Mouse (Mus musculus): ENCODE measurements around the gene Polr2h.
A peak's percentile ranks its signal among the peaks of the same experiment; 100 is the strongest.

Polr2h gene

DNA sequence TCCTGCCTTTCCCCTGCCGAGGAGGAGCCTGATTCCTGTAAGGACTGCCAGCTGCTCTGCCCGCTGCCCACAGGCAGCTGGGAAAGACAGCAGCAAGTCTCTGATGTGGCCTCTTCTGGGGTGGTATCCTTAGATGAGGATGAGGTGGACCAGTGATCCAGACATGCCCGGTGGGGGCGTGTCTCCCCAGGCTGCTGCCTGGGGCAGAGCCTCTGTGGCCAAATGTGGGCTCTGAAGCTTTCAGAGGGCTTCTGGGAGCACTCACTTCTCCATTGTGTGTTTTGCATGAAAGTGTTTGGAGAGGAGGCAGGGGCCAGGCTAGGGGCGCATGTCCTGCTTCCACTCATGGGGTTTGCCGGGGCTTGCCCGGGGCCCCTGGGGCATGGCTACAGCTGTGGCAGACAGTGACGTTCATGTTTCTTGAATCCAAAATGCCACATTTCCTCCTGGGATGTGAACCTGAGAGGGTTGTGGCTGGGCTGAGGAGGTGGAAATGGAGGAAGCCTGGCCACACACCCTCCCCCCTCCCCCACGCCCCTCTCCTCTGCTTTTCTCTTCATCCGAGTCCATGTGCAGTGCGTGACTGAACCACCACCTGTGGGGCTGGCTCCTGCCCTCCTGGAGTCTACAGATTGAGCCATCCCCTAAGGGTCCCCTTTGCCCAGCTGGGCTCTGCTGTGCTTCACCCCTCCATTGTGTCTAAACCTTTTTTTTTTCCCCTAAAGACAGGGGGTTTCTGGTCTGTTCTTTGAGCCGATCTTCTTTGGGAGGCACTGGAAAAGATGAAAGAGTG lies 15.5 kb upstream of the Polr2h start:
- DNase-seq (ENCODE audit: low spot score in 2 of 2) = no peak

DNA sequence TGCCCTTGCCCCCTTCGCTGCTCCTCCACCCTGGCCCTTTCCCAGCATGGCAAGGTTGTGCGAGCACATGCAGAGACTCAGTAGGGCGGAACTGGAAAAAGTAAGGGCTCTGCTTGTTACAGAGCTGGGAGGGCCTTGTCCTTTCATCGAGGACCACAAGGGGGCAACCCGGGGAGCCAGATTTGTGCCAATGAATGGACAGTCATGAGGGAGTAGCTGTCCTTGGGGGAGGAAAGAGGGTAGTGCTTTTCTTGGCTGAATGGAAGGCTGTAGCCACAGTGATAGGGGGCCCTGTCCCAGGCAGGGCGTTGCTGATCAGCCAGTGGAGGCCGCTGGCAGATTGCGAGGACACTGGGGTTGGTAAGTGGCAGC lies 15.0 kb upstream of the Polr2h start:
- no peak for DNase-seq (ENCODE audit: low spot score in 2 of 2)

DNA sequence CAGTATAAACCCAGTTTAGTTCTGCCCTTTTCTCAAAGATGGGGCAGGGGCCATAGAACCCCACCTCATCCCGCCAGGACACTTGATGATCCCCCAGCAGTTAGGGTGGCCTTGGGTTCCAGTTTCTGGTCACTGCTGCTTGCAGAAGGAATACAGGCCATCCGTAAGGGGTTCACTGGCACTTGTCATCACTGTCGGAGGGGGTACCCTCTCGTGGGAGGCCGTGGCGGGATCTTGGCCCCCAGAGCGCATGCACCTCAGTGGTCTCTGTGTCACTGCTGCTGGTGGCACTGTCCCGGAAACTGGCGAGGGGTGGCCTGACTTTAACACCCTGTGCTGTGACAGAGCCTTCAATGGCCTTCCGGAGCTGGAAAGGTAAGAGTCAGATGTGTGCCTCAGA lies 14.4 kb upstream of the Polr2h start:
- no peak for DNase-seq (ENCODE audit: low spot score in 2 of 2)

DNA sequence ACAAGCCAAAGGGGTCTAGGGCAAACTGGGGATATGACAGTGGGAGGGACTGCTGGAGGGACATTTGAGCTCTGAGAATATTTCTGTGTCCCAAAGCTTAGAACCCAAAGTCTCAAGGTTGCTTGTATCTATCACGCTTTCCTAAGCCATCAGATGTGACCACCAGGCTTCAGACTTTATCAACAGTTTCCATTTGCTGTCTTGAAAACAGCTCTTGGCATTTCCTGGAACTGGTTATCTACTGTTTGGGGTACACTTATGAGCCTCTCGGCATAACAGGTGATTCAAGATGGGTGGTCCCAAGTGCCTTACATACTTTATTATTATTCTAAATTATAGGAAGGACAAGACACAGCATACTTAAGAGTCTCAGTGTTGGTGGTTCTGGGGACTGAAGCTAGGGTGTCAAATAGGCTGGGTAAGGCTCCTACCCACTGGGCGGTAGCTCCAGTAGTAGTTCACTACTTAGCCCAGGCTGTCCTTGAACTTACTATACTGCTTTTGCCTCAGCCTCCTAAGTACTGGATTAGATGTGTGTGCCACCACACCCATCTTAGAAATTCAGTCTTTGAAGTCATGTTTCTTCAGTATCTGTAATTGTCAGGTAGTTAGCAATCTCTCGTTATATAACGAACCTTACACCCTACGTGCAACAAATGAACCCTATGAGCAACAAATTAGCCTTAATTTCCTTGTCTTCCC lies 13.6 kb upstream of the Polr2h start:
- no peak for DNase-seq (ENCODE audit: low spot score in 2 of 2)

DNA sequence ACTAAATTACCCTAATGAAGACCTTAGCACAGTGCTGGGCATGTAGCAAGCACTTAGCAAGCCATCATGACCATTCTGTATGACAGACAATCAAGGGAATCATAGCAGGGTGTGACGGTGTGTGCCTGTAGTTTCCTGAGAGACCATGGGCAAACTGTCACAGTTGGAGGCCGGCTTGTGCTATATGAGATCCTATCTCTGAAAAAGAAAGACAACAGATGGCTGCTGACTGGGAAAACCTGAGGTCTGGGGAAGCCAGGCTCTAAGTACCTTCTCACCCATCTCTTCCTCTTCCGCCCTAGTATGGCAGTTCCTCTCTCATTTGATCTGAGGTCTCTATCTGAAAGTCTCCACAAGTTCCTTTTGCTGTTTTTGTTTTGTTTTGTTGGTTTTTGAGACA lies 11.7 kb upstream of the Polr2h start:
- DNase-seq (ENCODE audit: low spot score in 2 of 2) = no peak

DNA sequence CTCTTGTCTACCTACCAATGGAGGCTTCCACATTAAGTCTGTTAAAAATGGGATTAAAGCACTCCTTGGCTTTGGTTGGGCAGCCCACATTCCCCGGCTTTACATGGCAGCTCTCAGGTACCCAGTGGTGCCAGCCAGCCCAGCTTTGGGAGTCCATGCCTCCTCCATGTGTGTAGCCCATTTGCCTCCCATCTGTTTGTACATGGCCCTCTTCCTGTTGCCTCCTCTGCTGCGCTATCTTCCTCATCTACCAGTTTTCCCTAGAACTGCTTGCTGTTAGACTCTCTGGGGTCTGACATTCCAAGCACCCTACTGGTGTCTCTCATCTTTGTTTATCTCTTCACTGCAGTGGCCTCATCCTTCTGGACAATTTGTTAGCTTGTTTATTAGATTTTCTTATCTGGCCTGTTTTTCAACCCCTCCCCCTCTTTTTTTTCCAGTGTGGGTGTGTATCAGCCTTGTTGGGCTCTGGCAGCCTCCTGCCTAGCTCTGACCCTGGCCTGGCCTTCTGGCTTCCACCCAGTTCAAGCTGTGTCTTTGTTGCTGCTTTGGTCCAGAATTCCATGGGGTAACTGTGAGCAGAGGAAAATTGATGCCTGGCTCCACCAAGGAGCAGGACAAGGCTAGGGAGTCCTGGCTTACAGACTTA lies 10.9 kb upstream of the Polr2h start:
- no peak for DNase-seq (ENCODE audit: low spot score in 2 of 2)

DNA sequence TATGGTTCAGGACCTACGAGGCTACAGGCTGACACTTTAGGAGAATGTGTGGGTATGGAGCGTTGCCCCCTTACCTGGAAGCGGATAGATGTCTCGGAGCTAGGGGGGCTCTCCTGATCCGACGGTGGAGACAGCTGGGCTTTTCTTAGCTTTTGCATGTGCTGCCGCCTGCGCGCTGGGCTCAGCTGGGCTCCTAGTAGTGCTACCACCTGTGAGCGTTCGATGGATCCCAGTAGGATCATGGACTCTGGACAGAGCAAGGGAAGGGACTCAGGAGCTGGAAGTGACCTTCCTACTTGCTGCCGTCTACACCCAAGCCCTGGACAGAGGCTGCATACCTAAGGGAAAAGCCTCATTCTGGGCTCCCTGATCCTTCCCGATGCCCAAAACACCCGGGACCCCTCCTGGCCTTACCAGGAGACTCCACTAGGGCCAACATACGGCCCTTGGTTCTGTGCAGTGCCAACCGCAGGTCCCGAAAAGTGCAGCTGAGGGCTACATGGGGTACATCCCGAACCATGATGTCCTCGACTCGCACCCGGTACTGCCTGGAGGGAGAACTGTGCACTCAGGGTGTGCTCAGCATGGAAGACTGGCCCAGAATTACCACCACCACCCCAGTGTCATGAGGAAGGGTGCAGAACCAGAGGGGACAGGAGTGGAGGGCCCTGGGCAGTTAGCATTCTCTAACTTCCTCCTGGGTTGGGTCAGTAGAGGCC lies 9.1 kb upstream of the Polr2h start:
- DNase-seq (ENCODE audit: low spot score in 2 of 2) = no peak

DNA sequence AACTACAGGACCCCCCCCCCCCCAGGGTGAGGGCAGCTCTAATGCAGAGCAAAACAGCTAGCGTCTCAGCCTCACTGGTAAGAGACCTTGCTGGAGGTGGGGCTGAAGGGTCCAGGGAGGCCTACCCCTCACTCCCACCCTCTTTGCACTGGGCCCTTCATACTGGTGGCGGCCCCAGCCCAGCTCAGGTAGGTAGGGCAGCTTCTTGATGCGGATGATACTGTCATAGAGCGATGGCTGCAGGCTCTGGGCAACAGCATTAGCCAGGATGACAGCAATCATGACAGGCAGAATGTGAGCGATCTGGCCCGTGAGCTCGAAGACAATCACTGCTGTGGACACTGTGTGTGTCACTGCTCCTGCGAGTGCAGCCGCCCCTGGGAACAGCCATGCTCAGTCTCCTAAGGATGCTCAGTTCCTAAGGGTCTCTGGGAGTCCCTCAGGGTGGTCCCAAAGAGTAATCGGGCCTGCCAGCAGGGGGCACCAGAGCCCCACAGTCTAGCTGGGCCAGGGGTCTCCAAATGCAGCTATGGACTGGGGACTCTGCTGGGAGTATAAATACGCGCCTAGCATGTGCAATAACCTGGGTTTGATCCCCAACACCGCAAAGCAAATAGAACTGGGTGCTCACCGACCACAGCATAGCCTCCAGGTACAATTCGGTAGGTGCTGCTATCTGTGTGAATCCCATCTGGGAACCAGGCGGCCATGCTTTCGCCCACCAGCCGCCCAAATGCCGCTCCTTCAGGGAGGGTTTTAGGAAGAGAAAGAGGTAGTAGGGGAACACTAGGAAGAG lies 8.3 kb upstream of the Polr2h start:
- DNase-seq (ENCODE audit: low spot score in 2 of 2) = no peak

DNA sequence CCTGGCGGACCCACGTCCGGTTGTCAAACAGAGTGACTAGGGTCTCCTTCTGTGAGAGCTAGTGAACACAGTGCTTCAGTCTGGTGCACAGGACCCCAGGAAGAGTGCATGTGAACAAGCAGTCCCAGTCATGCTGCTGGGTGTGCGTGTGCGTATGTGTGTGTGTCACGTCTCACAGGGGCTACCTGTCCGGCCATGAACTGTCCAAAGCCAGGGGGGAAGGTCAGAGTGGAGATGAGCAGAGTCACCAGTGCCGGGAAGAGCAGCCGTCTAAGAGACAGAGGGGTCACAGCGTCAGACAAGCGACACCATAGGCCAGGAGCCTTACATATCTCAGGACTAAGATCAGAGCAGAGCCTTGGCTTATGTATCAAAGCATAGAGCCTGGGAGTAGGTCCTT lies 7.1 kb upstream of the Polr2h start:
- DNase-seq (ENCODE audit: low spot score in 2 of 2) = no peak

DNA sequence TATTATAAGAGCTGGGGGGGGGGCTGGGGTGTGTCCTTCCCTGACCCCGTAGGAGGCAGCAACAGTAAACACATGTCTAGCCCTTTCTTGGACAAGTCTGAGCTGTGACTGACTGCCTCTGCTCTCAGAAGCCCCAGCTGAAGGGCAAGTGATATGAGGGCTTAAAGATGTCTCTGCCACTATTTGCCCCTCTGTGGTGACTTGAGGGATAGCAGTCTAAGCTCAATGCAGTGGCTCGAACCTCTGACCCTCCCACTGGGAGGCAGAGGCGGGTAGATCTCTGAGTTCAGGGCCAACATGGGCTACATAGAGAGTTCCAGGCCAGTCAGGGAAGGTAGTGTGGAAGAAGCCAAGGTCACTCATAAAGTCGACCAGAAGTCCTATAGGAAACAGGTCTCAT lies 6.7 kb upstream of the Polr2h start:
- no peak for DNase-seq (ENCODE audit: low spot score in 2 of 2)

DNA sequence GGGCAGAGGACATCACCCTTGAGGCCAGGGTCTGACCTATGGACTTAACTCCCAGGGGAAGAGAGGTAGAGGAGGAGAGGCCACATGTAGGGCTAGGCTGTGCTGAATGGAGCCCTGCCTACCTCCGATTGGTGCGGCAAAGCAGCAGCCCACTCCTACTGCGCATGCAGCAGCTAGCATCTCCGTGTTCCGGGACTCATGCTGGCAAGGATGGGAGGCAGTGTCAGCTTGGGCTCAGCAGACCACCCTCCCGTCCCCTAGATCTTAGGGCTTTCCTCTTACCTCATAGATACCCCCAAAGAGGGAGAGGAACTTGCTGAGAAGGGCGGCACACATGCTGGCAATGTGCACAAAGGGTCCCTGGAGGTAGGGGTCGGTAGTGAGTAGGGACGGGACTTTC lies 5.3 kb upstream of the Polr2h start:
- no peak for DNase-seq (ENCODE audit: low spot score in 2 of 2)

DNA sequence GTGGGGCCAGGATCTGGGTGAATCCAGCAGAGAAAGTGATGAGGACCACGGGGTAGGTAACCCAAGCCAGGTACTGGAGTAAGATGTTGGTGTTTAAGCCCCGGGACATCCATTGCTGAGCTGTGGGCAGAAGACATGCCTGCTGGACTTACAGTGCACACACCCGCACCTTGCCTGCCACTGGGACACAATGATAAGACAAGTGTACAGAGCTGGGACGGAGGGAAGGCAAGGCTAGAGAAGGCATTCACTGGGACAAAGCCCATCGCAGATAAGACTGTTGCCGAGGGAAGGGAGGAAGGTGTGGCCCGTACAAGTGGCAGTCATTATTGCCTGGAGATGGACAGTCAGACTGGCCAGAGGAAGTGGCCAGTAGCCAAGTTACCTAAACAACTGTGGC lies 4.6 kb upstream of the Polr2h start:
- no peak for DNase-seq (ENCODE audit: low spot score in 2 of 2)

DNA sequence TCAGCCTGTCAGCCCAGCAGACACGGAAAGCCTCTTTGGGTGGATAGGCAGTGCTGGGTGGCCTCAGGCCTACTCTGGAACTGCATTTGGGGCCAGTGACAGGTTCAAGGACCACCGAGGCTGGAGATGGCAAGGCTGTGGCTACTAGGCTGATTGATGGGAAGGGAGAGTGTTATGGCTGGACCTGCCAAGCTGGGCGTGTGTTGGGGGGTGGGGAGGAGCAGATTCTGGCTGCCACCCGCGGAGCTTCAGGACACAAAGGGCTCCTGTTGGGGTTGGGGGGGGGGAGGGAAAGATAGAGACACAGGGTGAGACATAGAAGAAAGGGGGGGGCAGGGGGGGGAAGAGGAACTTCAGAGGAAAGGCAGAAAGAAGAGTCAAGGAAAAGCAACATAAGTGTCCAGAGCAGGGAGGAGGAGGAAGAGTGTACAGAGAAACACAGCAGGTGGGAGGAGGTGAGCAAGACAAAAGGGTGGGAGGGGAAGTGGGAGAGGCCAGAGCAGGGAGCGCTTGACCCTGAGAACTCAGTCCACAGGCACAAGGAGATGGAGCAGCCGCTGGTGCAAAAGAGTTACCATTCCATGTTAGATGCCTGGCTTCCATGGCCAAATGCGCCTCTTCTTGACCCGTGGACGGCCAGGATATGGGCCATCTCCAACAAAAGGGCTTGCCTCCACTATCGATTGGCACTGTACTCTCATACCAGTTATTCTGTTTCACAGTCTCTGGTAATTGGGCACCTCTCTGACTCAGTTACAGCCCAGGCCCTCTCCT lies 3.0 kb upstream of the Polr2h start:
- no peak for DNase-seq (ENCODE audit: low spot score in 2 of 2)

DNA sequence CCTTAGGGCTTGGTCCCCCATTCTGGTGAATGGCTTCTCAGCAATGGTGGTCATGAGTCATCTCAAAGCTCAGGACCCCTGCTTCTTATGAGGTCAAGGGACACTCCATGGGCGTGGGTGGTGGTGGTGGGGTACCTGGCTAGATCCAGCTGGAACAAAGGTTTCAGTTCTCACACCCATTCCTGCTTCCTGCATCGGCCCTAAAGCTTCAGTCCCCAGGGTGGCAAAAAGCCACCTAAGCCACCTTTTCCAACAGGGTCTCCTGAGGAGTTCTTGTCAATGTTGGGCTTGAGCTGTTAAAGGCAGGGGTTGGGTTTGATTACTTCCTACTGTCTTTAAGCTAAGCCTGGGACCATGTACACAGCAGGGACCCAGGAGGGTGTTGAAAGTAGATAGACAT lies 2.3 kb upstream of the Polr2h start:
- no peak for DNase-seq (ENCODE audit: low spot score in 2 of 2)

DNA sequence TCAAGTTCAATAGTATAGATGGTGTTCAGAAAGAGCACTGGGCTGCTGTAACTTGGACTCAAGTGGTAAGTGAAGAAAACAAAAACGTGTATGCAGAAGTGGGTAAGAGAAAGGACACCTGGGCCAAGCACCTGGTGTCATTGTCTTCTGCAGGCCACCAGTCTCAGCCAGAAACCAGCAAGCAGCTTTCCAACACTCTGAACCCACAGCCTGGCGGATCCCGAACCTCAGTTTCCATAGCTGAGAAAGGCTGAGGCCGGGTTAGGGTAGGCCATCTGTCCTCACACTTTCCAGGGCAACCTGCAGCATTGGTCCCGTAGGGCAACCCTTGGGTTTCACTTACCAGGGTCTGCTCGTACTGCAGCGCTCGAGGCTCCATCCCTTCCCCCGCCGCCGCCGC lies 1.9 kb upstream of the Polr2h start:
- DNase-seq (ENCODE audit: low spot score in 2 of 2) = no peak

DNA sequence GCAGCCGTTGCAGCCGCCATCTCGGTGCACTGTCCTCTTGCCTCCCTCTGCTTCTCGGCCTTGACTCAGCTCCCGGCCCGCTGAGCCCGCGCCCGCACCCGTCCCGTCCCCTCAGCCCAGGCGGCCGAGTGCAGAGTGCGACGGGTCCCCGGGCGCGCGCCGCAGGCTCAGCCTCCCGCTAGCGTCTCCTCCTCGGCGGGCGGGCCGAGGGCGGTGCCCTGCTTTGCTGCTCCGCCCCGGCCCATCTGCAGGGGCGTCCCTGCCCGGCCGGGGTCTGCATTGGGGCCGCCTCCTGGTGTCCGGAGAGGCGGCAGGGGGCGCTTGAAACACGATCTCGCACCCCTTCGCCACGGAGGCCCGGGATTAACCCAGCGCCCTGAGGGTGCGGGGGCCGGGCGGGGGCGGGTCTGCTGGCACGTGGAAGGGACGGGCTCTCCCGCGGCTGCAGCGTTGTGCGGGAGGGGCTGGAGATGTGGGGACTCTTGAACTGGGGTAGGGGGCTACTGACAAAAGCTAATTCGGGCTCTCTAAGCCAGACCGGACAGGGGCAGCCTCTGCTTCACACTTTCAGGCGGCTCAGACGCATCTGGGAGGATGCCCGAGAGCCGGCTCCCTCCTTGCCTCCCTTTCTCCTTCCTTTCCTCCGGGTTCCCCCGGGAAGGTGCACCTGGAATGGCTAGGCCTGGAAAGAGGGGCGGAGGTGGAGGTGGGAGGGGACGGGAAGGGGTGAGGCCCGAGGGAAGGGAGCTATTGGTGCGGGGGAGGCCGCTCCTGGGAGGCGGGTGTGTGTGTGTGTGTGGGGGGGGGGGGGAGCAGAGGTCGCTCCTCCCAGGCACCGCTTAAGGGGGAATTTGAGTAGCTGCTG lies 1.3 kb upstream of the Polr2h start:
- peak; percentile 66 to 76 for DNase-seq (ENCODE audit: low spot score in 2 of 2)

DNA sequence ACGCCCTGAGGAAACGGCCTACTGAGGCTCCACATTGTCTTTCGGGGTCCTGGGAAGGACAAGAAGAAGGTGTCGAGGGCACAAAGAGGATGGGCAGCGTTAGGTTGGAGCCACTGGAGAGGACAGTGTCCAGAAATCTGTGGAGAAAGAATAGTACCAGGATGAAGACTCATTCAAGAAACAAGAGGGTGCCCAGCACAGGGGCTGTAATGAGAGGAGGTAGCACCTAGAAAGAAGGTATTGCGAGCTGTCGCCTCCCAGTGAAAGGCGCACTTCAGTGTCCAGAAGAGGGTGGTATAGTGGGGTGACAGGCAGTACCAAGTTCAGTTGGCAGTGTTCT lies 654 bp upstream of the Polr2h start:
- no peak for DNase-seq (ENCODE audit: low spot score in 2 of 2)

DNA sequence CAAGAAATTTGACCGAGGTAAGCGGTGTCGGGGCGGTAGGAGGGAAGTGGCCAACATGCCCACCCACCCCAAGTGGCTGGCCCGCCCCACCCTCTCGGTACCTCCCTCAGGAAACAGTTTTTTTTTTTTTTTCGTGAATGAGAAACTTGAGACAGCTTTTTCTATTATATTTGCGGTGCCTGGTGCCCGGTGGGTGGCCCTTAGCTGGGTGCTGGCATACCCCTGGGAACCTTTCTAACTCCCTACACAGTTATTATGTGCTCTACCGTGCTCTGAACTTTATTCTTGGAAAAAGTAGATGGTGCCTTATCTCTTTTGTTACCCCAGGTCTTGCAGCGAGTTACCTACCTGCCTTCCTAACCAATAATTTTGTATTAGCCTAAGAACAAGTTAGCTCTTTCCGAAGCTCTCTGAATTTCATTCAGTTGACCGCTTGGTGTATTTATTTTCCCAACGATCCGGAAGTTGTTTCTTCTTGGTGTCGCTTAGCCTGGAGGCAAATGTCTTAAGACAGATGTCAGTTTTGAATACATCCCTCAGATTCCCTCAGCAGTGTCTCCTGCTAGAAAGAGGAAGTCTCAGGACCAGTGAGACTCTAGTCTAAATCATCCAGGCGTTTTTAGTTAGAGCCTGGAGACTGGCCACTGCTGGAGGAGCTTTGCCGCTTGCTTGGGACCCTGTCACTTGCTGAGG lies 659 bp downstream of the Polr2h start:
- DNase-seq (ENCODE audit: low spot score in 2 of 2) = no peak

DNA sequence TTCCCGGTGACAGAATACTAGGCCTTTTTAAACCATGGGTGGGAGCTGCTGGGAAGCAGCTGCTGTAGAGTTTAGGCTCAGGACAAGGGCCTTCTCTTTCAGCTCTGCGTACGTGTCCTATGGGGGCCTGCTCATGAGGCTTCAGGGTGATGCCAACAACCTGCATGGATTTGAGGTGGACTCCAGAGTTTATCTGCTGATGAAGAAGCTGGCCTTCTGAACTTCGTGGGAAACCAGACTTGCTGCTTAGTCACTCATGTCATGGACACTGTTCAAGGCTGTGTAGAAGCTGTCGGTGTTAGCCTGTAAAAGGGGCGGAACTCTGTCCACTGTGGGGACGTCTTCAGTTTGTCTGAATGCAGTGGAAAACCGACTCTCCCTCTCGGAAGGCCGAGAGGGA lies 4.3 kb downstream of the Polr2h start:
- no peak for DNase-seq (ENCODE audit: low spot score in 2 of 2)
